Mouse (Mus musculus) forebrain, embryonic 15.5 days (tissue): Measurements from ENCODE around the gene Ubr4. TPM values are rescaled to one million over a fixed set of nuclear protein-coding genes. Genes with fewer than 3 reads are reported as not detected.

ENCODE experiments used
- ATAC-seq: fragments of 200-750 bp; cut with Nextera tagmentation; replicated peaks from 2 replicates; pipeline ENCODE4 v1.8.0; 2017; ENCODE audit warnings: mild to moderate bottlenecking, moderate TSS enrichment, moderate library complexity
- H3K27ac ChIP-seq: fragments of 300-500 bp; sonication (generic); replicated peaks from 2 replicates; pipeline ENCODE4 v1.5.1; 2015; ENCODE audit warnings: mild to moderate bottlenecking, inconsistent platforms
- H3K27me3 ChIP-seq: fragments of 300-500 bp; sonication (generic); 2 replicates; pipeline ENCODE4 v1.6.1; 2015; ENCODE audit warnings: inconsistent platforms
- H3K36me3 ChIP-seq: fragments of 300-500 bp; sonication (generic); 2 replicates; pipeline ENCODE4 v1.6.1; 2015; ENCODE audit warnings: mild to moderate bottlenecking, inconsistent platforms
- H3K4me1 ChIP-seq: fragments of 300-500 bp; sonication (generic); 2 replicates; pipeline ENCODE4 v1.6.1; 2015; ENCODE audit warnings: inconsistent platforms
- H3K4me2 ChIP-seq: fragments of 300-500 bp; sonication (generic); replicated peaks from 2 replicates; pipeline ENCODE4 v1.6.1; 2015; ENCODE audit warnings: mild to moderate bottlenecking, inconsistent platforms
- H3K4me3 ChIP-seq: fragments of 300-500 bp; sonication (generic); 2 replicates; pipeline ENCODE4 v1.5.1; 2015; ENCODE audit warnings: mild to moderate bottlenecking, inconsistent platforms
- H3K9ac ChIP-seq: fragments of 300-500 bp; sonication (generic); replicated peaks from 2 replicates; pipeline ENCODE4 v1.6.1; 2015; ENCODE audit warnings: mild to moderate bottlenecking, inconsistent platforms
- H3K9me3 ChIP-seq: fragments of 300-500 bp; sonication (generic); 2 replicates; pipeline ENCODE4 v1.6.1; 2016; ENCODE audit warnings: inconsistent platforms
- WGBS: fragments of 180-500 bp; shearing (Covaris S2); methylation state at CpG from one replicate; pipeline ENCODE4 v1.1.7; 2015; ENCODE audit warnings: mixed read lengths; 5-methylcytosine and 5-hydroxymethylcytosine counted together
- polyA plus RNA-seq: library from polyadenylated mRNA; unstranded; fragments of >200 nt; fragmentation: Nextera tagmentation; extraction: Ambion mirVana; gene quantifications from 2 replicates; pipeline ENCODE4 v1.2.1, GENCODE M21; 2015

Ubr4 gene
- polyA plus RNA-seq = 79.5 and 85.6 TPM in 2 replicates

- peaks cover 19% of the 10 kb centered on the region for H3K4me1 ChIP-seq
- peaks cover 41% of the 10 kb centered on the region for H3K36me3 ChIP-seq
- H3K9ac ChIP-seq = peak within 1 kb of the TSS; percentile 97
- under 1% methylated on average over 62 of the region's 64 CpGs for WGBS
- no peaks in the 10 kb centered on the region for H3K9me3 ChIP-seq
- H3K4me2 ChIP-seq = peak within 1 kb of the TSS; percentile 82
- peak; percentile 96 for ATAC-seq
- H3K27me3 ChIP-seq = no peaks in the 10 kb centered on the region
- H3K27ac ChIP-seq = peak within 1 kb of the TSS; percentile 98
- H3K4me3 ChIP-seq = peak within 1 kb of the TSS; percentile 85
These were observed at the start of gene Ubr4, which contains the start of the genes Mrto4 and Emc1 for GRCm38 (mm10) chr4:139351931-139352711. Gene Ubr4, plus strand, starts transcription at chr4:139352609. Gene Mrto4, minus strand, starts transcription at chr4:139352576. Gene Emc1, plus strand, starts transcription at chr4:139352587.

- peaks cover 12% of the 10 kb centered on the region for H3K4me1 ChIP-seq
- H3K27ac ChIP-seq = no peak overlapping the region
- H3K9ac ChIP-seq = no peak overlapping the region
- no peaks in the 10 kb centered on the region for H3K27me3 ChIP-seq
- H3K4me3 ChIP-seq = no peak overlapping the region
- no peak for ATAC-seq
- no peaks in the 10 kb centered on the region; the same call in 1 of the 2 replicates for H3K36me3 ChIP-seq
- no peaks in the 10 kb centered on the region for H3K9me3 ChIP-seq
- no peak overlapping the region for H3K4me2 ChIP-seq
- 88% methylated on average over 3 of the region's 3 CpGs for WGBS
These were observed 46.9 kb upstream of the Ubr4 start for GRCm38 (mm10) chr4:139305521-139305920.

GRCm38 (mm10) chr4:139307916-139308315 lies 44.5 kb upstream of the Ubr4 start:
- ATAC-seq = no peak
- WGBS = 83% methylated on average over 5 of the region's 5 CpGs
- Histone ChIP-seq H3K36me3 (no peaks in the 10 kb centered on the region; the same call in 1 of the 2 replicates), H3K27me3 (no peaks in the 10 kb centered on the region), H3K4me2 (no peak overlapping the region), H3K4me3 (no peak overlapping the region), H3K27ac (no peak overlapping the region), H3K4me1 (peaks cover 24% of the 10 kb centered on the region), H3K9me3 (no peaks in the 10 kb centered on the region), H3K9ac (no peak overlapping the region)

GRCm38 (mm10) chr4:139309651-139310050 lies 42.8 kb upstream of the Ubr4 start:
- peaks cover 24% of the 10 kb centered on the region for H3K4me1 ChIP-seq
- H3K36me3 ChIP-seq = no peaks in the 10 kb centered on the region; the same call in 1 of the 2 replicates
- no peaks in the 10 kb centered on the region for H3K9me3 ChIP-seq
- H3K27ac ChIP-seq = no peak overlapping the region
- H3K4me3 ChIP-seq = peak overlapping the region; percentile 88
- H3K9ac ChIP-seq = peak overlapping the region; percentile 89
- ATAC-seq = no peak
- H3K27me3 ChIP-seq = no peaks in the 10 kb centered on the region
- peak overlapping the region; percentile 92 for H3K4me2 ChIP-seq
- WGBS = 20% methylated on average over 6 of the region's 6 CpGs

- Histone ChIP-seq H3K4me2 (peak within 1 kb of the TSS; percentile 92), H3K27me3 (no peaks in the 10 kb centered on the region), H3K9ac (peak within 1 kb of the TSS; percentile 89), H3K27ac (peak within 1 kb of the TSS; percentile 67), H3K36me3 (no peaks in the 10 kb centered on the region; the same call in 1 of the 2 replicates), H3K9me3 (no peaks in the 10 kb centered on the region), H3K4me3 (peak within 1 kb of the TSS; percentile 88), H3K4me1 (peaks cover 24% of the 10 kb centered on the region)
- WGBS = under 1% methylated on average over 62 of the region's 63 CpGs
- peak; percentile 90 for ATAC-seq
These were observed 42.1 kb upstream of the Ubr4 start, which contains the start of the genes Pqlc2 and Akr7a5 for GRCm38 (mm10) chr4:139310171-139310898. Gene Pqlc2, minus strand, starts transcription at chr4:139310708. Gene Akr7a5, plus strand, starts transcription at chr4:139310744.

GRCm38 (mm10) chr4:139310899-139311701 lies 41.3 kb upstream of the Ubr4 start:
- Histone ChIP-seq H3K4me3 (peak overlapping the region; percentile 88), H3K9me3 (no peaks in the 10 kb centered on the region), H3K27ac (peak overlapping the region; percentile 67), H3K9ac (peak overlapping the region; percentile 89), H3K4me2 (peak overlapping the region; percentile 92), H3K4me1 (peaks cover 24% of the 10 kb centered on the region), H3K36me3 (peaks cover 2% of the 10 kb centered on the region; the same call in 1 of the 2 replicates), H3K27me3 (no peaks in the 10 kb centered on the region)
- WGBS = under 1% methylated on average over 53 of the region's 53 CpGs
- peak; percentile 18 for ATAC-seq

- H3K36me3 ChIP-seq = peaks cover 2% of the 10 kb centered on the region; the same call in 1 of the 2 replicates
- no peak for ATAC-seq
- 19% methylated on average over 14 of the region's 14 CpGs for WGBS
These were observed 40.7 kb upstream of the Ubr4 start for GRCm38 (mm10) chr4:139311707-139312106.

GRCm38 (mm10) chr4:139312632-139313031 lies 39.8 kb upstream of the Ubr4 start:
- Histone ChIP-seq H3K27ac (no peak overlapping the region), H3K36me3 (peaks cover 2% of the 10 kb centered on the region; the same call in 1 of the 2 replicates), H3K4me2 (no peak overlapping the region), H3K27me3 (no peaks in the 10 kb centered on the region), H3K9ac (no peak overlapping the region), H3K4me3 (no peak overlapping the region), H3K4me1 (peaks cover 24% of the 10 kb centered on the region), H3K9me3 (no peaks in the 10 kb centered on the region)
- no peak for ATAC-seq
- 61% methylated on average over 4 of the region's 4 CpGs for WGBS

More at GRCm38 (mm10) chr4:139311707-139312106, 40.7 kb upstream of the Ubr4 start:
- Histone ChIP-seq H3K4me3 (peak overlapping the region; percentile 88), H3K4me2 (peak overlapping the region; percentile 92), H3K9me3 (no peaks in the 10 kb centered on the region), H3K9ac (peak overlapping the region; percentile 89), H3K27ac (no peak overlapping the region), H3K27me3 (no peaks in the 10 kb centered on the region), H3K4me1 (peaks cover 24% of the 10 kb centered on the region)

GRCm38 (mm10) chr4:139318449-139318848 lies 34.0 kb upstream of the Ubr4 start:
- 94% methylated on average over 11 of the region's 11 CpGs for WGBS

GRCm38 (mm10) chr4:139319740-139320139 lies 32.7 kb upstream of the Ubr4 start:
- Histone ChIP-seq H3K4me1 (no peaks in the 10 kb centered on the region), H3K27ac (no peak overlapping the region), H3K27me3 (no peaks in the 10 kb centered on the region), H3K9me3 (no peaks in the 10 kb centered on the region), H3K4me3 (no peak overlapping the region), H3K36me3 (peaks cover 2% of the 10 kb centered on the region; the same call in 1 of the 2 replicates), H3K9ac (no peak overlapping the region), H3K4me2 (no peak overlapping the region)
- 89% methylated on average over 4 of the region's 4 CpGs for WGBS
- no peak for ATAC-seq

More at GRCm38 (mm10) chr4:139318449-139318848, 34.0 kb upstream of the Ubr4 start:
- peaks cover 2% of the 10 kb centered on the region; the same call in 1 of the 2 replicates for H3K36me3 ChIP-seq
- no peak overlapping the region for H3K4me3 ChIP-seq
- no peak overlapping the region for H3K4me2 ChIP-seq
- H3K9ac ChIP-seq = no peak overlapping the region
- no peaks in the 10 kb centered on the region for H3K4me1 ChIP-seq
- no peak for ATAC-seq
- H3K9me3 ChIP-seq = no peaks in the 10 kb centered on the region
- no peaks in the 10 kb centered on the region for H3K27me3 ChIP-seq
- no peak overlapping the region for H3K27ac ChIP-seq

- no peaks in the 10 kb centered on the region for H3K36me3 ChIP-seq
- no peak overlapping the region for H3K9ac ChIP-seq
- H3K9me3 ChIP-seq = no peaks in the 10 kb centered on the region
- H3K27me3 ChIP-seq = no peaks in the 10 kb centered on the region
- H3K4me1 ChIP-seq = no peaks in the 10 kb centered on the region
- no peak overlapping the region for H3K4me3 ChIP-seq
- no peak overlapping the region for H3K27ac ChIP-seq
- 16% methylated on average over 10 of the region's 10 CpGs for WGBS
- H3K4me2 ChIP-seq = no peak overlapping the region
- no peak for ATAC-seq
These were observed 21.8 kb upstream of the Ubr4 start for GRCm38 (mm10) chr4:139330605-139331004.
